Mouse (Mus musculus) ES-E14 (cell line): Measurements from ENCODE around the gene Rnh1. TPM values are rescaled to one million over a fixed set of nuclear protein-coding genes. Genes with fewer than 3 reads are reported as not detected.

Experiments
- DNase-seq: peaks from one replicate; pipeline ENCODE4 v3.0.0-alpha.2; 2013; ENCODE audit warnings: low read depth, low spot score
- H3K27ac ChIP-seq: 2 replicates; pipeline ENCODE4 v1.5.1; 2012; ENCODE audit warnings: low read depth, mild to moderate bottlenecking, low read length, moderate library complexity, mixed read lengths; ENCODE audit not compliant: poor library complexity, insufficient read depth, severe bottlenecking
- H3K36me3 ChIP-seq: 2 replicates; pipeline ENCODE4 v1.6.1; 2012; ENCODE audit warnings: mild to moderate bottlenecking, low read length, moderate library complexity, mixed read lengths; ENCODE audit not compliant: control insufficient read depth, poor library complexity, insufficient read depth, severe bottlenecking
- H3K4me1 ChIP-seq, 2 experiments: fragments of 150-350 bp in 1 of 2; sonication (generic) in 1 of 2; 2 replicates each; pipeline ENCODE4 v1.6.1; 2012; ENCODE audit warnings: low read length in 2 of 2, mild to moderate bottlenecking in 1 of 2, mixed read lengths in 1 of 2; ENCODE audit not compliant: control insufficient read depth in 2 of 2, insufficient read depth in 2 of 2, poor library complexity in 1 of 2
- H3K4me3 ChIP-seq, 2 experiments: fragments of 150-350 bp in 1 of 2; sonication (generic) in 1 of 2; 2 replicates each; pipeline ENCODE4 v1.5.1; 2012; ENCODE audit warnings: low read length in 2 of 2, low read depth in 1 of 2, mild to moderate bottlenecking in 1 of 2, mixed read lengths in 1 of 2; ENCODE audit not compliant: insufficient read depth in 1 of 2, poor library complexity in 1 of 2, severe bottlenecking in 1 of 2
- H3K9ac ChIP-seq: 2 replicates; pipeline ENCODE4 v1.6.1; 2012; ENCODE audit warnings: low read depth, mild to moderate bottlenecking, low read length, mixed read lengths; ENCODE audit not compliant: poor library complexity, insufficient read depth, severe bottlenecking
- H3K9me3 ChIP-seq: fragments of 150-350 bp; sonication (generic); 2 replicates; pipeline ENCODE4 v1.6.1; 2012; ENCODE audit warnings: low read depth, mild to moderate bottlenecking, low read length; ENCODE audit not compliant: control insufficient read depth, insufficient read depth
- CHD2 ChIP-seq: IDR thresholded peaks from 2 replicates; pipeline ENCODE4 v1.6.1; 2014; ENCODE audit warnings: mild to moderate bottlenecking, low read depth, low read length, inconsistent platforms
- HCFC1 ChIP-seq: IDR thresholded peaks from 2 replicates; pipeline ENCODE4 v1.6.1; 2012; ENCODE audit warnings: low read length, inconsistent platforms, borderline replicate concordance; ENCODE audit not compliant: insufficient read depth
- MAFK ChIP-seq: IDR thresholded peaks from 2 replicates; pipeline ENCODE4 v1.6.1; 2014; ENCODE audit warnings: mild to moderate bottlenecking, low read depth, low read length, inconsistent platforms; ENCODE audit not compliant: insufficient read depth
- ZC3H11A ChIP-seq: IDR thresholded peaks from 2 replicates; pipeline ENCODE4 v1.6.1; 2012; ENCODE audit warnings: low read depth, mild to moderate bottlenecking, inconsistent platforms, low read length, borderline replicate concordance
- ZNF384 ChIP-seq: IDR thresholded peaks from 2 replicates; pipeline ENCODE4 v1.6.1; 2012; ENCODE audit warnings: low read depth, low read length, inconsistent platforms
- in situ Hi-C, 2 experiments: fragments of 600-800 bp; cut with MboI; formaldehyde crosslinking; loops; one replicate each; pipeline ENCODE4 v1.15.1; 2025; ENCODE audit warnings: low sequenced_read_pairs in 2 of 2, inconsistent platforms in 1 of 2; ENCODE audit not compliant: unreplicated experiment in 2 of 2
- total RNA-seq: library from RNA; depleted of rRNA; stranded (reverse); fragments of 300-350 nt; gene quantifications from 2 replicates; pipeline ENCODE4 v1.2.3, GENCODE M21; 2012

The Rnh1 gene
- total RNA-seq, 1 experiment = 70.3 TPM

DNA sequence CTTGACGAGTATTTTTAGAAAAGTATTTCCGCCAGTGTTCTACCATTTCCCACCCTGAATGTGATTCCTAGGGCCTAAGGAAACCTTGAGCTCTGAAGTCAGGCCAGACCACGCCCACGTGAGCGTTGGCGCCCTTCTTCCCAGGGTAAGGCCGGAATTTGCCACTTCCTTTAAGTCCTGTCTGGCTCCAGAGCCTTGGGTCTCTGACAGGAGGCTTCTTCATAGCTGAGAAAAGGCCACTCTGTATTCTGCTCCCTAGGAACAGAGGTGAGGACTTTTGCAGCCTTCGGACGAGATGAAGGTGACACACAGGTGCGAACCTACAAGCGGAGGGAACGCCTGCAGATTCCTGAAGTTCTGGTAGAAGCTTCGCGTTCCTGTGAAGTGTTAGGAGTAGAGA is 50.4 kb downstream of the Rnh1 start, which contains the start of gene Ptdss2:
Gene Ptdss2 (plus strand): TSS at position 138 of the 400 bp plus-strand sequence.
- Histone ChIP-seq H3K27ac (peak within 1 kb of the TSS; percentile 70; the same call in 1 of the 2 replicates), H3K36me3 (no peaks in the 10 kb centered on the region), H3K4me3 (peak within 1 kb of the TSS; percentile 69 to 78), H3K9me3 (no peaks in the 10 kb centered on the region), H3K9ac (peak within 1 kb of the TSS; percentile 79), H3K4me1 (peaks cover 2 to 13% of the 10 kb centered on the region in 2 experiments; a peak in 3 of 4 replicates)
- peak; percentile 66 for DNase-seq
- in situ Hi-C loops = no loop called here
- TF ChIP-seq MAFK (no peak), HCFC1 (peak; percentile 65; the same call in 1 of the 2 replicates), ZNF384 (no peak)

DNA sequence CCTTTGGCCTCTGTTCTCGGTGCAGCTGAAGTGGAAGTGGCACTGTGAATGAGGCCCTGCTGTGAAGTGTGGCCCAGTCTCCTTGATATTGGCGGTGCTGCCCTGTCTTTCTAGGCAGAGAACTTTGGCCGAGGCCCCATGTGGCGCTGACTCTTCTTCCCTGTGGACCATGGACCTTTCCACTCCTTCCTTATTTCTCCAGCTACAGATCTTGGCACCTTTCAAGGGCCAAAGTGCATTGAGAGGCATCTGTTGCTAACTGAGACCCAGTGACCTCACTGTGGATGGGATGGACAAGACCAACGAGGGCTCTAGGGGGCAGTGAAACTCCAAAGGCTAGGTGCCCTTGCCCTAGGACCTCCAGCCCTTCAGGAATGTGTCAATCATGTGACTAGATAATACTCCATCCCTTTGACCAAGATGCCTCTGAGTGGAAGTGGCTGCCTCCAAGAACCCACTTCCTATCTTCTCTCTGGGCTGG is 51.6 kb downstream of the Rnh1 start:
- H3K27ac ChIP-seq = no peak overlapping the region
- DNase-seq = no peak
- no peak overlapping the region for H3K4me3 ChIP-seq
- in situ Hi-C loops = no loop called here
- no peaks in the 10 kb centered on the region for H3K36me3 ChIP-seq
- H3K4me1 ChIP-seq = peaks cover 2 to 16% of the 10 kb centered on the region in 2 experiments; a peak in 3 of 4 replicates
- no peak for TF ChIP-seq CHD2
- no peak for TF ChIP-seq HCFC1
- TF ChIP-seq ZNF384 = no peak
- no peak for TF ChIP-seq ZC3H11A
- TF ChIP-seq MAFK = no peak
- no peaks in the 10 kb centered on the region for H3K9me3 ChIP-seq
- peak overlapping the region; percentile 23; the same call in 1 of the 2 replicates for H3K9ac ChIP-seq

- in situ Hi-C loops = no loop called here
- H3K36me3 ChIP-seq = no peaks in the 10 kb centered on the region; the same call in 1 of the 2 replicates
- no peaks in the 10 kb centered on the region for H3K9me3 ChIP-seq
- peak overlapping the region; percentile 23; the same call in 1 of the 2 replicates for H3K9ac ChIP-seq
- H3K27ac ChIP-seq = no peak overlapping the region
- no peak for DNase-seq
- H3K4me1 ChIP-seq = peaks cover 2 to 16% of the 10 kb centered on the region in 2 experiments; a peak in 2 of 4 replicates
- TF ChIP-seq MAFK = no peak
- TF ChIP-seq HCFC1 = no peak
- TF ChIP-seq CHD2 = no peak
- no peak for TF ChIP-seq ZC3H11A
- TF ChIP-seq ZNF384 = no peak
- H3K4me3 ChIP-seq = no peak overlapping the region
These were observed 52.1 kb downstream of the Rnh1 start for GRCm38 (mm10) chr7:141120605-141121004.

GRCm38 (mm10) chr7:141119487-141119886 is 53.2 kb downstream of the Rnh1 start:
- H3K4me1 ChIP-seq = peaks cover 2 to 18% of the 10 kb centered on the region in 2 experiments; a peak in 2 of 4 replicates
- H3K9ac ChIP-seq = no peak overlapping the region
- DNase-seq = no peak
- in situ Hi-C loops = no loop called here
- no peak for TF ChIP-seq ZC3H11A
- no peak for TF ChIP-seq ZNF384
- no peak for TF ChIP-seq CHD2
- TF ChIP-seq HCFC1 = peak; percentile 80
- no peak for TF ChIP-seq MAFK
- H3K9me3 ChIP-seq = no peaks in the 10 kb centered on the region
- no peak overlapping the region for H3K27ac ChIP-seq
- no peak overlapping the region for H3K4me3 ChIP-seq
- no peaks in the 10 kb centered on the region; the same call in 1 of the 2 replicates for H3K36me3 ChIP-seq

- H3K4me3 ChIP-seq = peak within 1 kb of the TSS; percentile 67 to 72
- H3K9me3 ChIP-seq = no peaks in the 10 kb centered on the region
- peak within 1 kb of the TSS; percentile 71 for H3K9ac ChIP-seq
- in situ Hi-C loops = no loop called here
- TF ChIP-seq ZNF384 (no peak), MAFK (no peak), ZC3H11A (no peak)
- H3K36me3 ChIP-seq = no peaks in the 10 kb centered on the region; the same call in 1 of the 2 replicates
- no peak for DNase-seq
- H3K4me1 ChIP-seq = peaks cover 4 to 18% of the 10 kb centered on the region in 2 experiments; a peak in 2 of 4 replicates
- no peak within 1 kb of the TSS for H3K27ac ChIP-seq
These were observed 55.0 kb downstream of the Rnh1 start, which contains the start of gene Ano9 for GRCm38 (mm10) chr7:141117636-141118035. TSS of gene Ano9 (minus strand) at chr7:141117806.
